Mouse (Mus musculus) cerebellum, adult (tissue): Measurements from ENCODE around the gene Gpt2.

Experiments
- ATAC-seq: cut with Nextera tagmentation; 2 replicates; pipeline ENCODE4 v1.9.2; 2017; ENCODE audit warnings: mild to moderate bottlenecking, moderate library complexity, mixed read lengths; ENCODE audit not compliant: insufficient number of reproducible peaks, low FRiP score, low TSS enrichment

The Gpt2 gene

DNA sequence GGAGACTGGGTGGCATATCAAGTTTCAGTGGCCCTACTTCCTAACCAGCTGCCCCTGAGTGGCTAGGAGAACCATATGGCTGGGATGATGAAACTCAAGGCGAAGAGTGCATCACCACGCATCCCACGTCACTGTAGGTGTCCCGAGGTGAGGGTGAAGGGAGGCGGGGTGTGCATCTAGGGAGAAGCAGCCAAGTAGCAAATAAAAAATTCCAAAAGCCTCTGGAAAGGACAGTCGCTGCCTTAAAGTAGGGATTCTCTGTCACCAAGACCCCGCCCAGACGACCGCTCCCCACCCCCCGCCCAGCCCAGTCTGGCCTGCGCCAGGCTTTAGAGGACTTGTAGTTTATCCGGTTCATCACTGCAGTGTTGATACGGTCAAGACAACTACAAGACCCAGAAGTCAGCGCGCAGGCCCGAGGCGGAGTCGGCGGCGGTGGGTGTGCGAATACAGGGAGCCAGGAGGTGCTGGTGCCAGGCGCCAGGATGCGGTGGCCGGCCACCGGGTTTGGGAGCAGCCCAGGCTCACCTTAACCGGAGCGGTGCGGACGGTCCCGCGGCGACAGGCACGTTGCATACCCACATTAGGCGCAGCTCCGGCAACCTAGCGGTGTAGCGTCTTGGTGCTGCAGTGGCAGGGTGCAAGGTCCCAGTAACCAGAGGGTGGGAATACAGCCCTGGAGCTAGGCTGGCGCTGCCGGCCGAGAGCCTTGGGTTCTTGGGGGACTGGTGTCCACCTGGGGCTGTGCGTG lies at the start of gene Gpt2:
Gene Gpt2, plus strand, starts transcription at position 452 of the 751 bp plus-strand sequence.
- peak; percentile 99 for ATAC-seq

DNA sequence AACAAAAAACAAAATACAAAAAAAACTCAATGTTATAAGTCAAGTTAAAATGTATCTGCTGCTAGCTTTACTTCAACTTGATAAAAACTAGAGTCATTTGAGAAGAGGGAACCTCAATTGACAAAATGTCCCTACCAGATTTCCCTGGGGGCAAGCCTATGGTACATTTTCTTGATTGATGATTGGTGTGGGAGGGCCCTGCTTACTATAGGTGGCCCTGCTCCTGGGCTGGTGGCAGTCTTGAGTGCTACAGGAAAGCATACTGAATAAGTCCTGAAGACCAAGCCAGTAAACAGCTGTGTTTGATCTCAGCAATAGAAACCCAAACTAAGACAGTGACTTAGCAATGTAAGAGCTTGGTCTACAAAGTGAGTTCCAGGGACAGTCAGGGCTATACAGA lies 48.3 kb upstream of the Gpt2 start:
- no peak for ATAC-seq

DNA sequence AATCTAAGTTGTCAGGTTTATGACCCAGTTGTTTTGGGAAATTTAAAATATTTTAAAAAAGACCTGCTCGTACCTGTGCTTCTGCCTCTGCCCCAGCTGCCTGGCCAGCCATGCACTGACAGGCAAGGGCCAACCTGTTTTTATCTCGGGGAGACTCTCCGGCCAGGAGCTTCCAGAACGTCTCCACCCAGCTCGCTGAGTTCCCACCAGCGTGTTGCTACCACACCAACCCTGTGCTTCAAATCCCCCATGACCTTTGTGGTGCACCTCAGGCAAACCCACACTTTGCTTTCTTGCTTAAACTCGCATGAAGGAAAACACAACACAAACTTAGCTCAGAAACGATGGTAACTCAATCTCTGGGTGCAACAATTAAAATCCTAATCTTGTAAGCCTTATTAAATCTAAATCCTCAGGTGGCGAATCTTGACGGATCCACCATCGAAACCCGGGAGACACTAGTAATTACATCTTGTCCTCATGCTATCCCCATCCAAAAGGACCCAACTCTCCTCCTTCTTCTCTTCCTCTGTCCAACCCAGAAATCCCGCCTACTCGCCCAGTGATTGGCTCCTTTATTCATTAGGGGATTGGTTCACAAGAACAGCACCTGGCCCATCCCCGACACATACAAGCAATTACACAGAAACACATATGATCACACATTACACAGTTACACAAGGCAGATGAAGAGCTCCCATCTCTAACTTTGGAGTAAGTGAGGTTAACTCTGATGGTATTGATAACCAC lies 46.3 kb upstream of the Gpt2 start:
- no peak for ATAC-seq

- ATAC-seq, result no peak
Observed at GRCm38 (mm10) chr8:85450335-85450734, 42.0 kb upstream of the Gpt2 start.

- no peak for ATAC-seq
Observed at GRCm38 (mm10) chr8:85452328-85452727, 40.0 kb upstream of the Gpt2 start.

DNA sequence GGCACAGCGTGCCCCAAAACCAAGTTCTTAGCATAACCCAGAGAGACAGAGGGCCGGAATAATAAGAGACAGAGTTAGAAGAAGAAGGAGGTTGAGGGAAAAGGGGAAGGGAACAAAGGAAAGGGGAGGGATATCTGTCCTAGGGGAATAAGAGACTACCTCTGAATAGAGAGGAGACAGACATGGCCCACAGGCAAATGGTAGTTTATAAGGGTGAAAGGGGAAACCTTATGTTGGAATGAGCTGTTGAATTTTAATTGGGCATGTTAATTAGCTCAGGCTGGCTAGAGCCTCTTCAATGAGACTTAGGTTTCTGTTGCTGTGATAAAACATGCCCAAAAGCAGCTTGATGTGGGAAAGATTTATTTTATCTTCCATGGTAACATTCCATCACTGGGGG lies 39.1 kb upstream of the Gpt2 start:
- ATAC-seq, result no peak

DNA sequence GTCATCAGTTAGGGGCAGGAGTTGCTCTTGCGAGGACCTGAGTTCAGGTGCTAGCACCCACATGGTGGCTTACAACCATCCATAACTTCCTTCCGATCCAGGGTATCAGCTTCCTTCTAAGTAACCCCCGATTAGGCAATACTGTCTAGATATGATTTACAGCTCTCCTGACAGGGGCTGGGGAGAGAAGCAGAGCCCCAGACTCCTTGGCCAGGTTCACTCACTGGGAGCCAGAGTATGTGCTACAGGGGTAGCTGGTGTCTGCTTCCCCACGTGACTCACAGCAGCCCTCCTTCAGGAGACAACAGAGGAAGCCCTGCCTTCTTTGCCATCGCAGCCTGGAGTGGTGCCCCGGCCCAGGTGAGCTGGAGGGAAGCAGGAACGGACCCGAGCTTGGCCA lies 37.6 kb upstream of the Gpt2 start:
- no peak for ATAC-seq

- no peak; the same call in 1 of the 2 replicates for ATAC-seq
Observed at GRCm38 (mm10) chr8:85456536-85456935, 35.8 kb upstream of the Gpt2 start.

DNA sequence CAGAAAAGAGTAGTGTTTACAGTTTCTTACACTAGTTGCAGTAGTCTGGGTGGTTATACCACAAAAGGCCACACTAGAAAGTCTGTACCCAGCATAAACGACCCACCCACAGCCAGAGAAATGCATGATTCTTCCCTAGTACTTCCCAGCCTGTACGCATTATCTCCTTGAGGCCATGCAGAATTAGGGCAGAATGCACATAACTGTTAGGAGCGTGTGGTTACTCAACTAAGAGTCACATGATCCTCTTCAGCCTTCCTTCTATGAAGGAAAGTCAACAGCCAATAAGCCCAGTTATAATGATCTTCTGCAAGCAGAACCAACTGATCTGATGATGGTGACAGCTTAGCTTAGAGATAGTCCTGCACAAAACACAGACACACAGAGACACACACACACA lies 32.8 kb upstream of the Gpt2 start:
- ATAC-seq, result no peak

DNA sequence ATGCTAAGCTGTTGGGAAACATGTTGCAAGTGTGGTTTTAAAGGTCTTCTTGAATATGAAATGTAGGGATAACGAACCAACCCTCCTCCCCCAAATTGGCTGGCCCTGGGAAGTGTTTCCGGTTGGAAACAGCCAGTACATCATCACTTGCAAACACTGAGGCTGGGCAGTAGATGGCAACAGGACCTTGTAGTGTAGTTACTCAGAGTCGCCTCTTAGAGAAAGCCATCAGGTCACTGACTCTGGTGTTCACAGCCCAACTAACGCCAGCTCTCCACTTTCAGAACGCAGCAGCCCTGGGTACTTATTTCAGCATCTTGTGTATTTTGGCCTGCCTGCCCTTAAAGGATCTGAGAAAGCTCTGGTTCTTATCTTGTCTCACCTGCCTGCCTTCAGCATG lies 31.6 kb upstream of the Gpt2 start:
- no peak for ATAC-seq

DNA sequence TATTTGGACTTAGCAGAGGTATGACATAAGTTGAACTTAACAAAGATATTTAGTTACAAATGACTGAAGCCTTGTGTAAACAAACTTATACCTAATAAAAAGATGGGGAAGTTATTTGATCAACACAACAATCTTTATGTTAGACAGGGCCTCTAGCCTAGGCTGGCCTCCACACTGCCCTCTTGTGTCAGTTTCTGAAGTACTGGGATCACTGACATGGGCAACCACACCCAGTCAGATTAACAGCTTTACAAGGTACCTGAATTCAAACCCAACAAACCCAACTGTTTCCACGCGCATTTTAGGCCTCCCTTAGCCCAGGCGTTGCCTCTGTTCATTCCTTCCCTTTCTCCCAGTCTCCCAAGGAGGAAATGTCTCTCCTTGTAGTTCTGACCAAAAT lies 31.0 kb upstream of the Gpt2 start:
- ATAC-seq, result no peak

DNA sequence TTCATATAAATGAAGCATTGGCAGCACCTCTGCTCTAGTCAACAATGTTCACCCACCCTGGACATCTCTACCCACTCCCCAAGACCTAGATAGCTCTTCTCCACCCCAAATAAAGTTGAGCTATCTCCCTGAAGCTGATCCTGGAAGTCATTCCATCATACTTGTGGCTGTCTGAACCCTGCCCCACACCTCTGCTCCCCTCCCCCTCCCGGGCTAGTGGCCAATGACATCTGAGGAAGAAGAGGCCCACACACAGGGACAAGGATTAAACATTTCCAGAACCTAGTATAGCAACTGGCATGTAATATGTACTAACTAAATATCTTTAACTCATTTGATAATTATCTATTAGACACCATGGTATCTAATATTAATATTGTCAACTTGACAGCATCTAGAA lies 29.9 kb upstream of the Gpt2 start:
- ATAC-seq, result no peak

DNA sequence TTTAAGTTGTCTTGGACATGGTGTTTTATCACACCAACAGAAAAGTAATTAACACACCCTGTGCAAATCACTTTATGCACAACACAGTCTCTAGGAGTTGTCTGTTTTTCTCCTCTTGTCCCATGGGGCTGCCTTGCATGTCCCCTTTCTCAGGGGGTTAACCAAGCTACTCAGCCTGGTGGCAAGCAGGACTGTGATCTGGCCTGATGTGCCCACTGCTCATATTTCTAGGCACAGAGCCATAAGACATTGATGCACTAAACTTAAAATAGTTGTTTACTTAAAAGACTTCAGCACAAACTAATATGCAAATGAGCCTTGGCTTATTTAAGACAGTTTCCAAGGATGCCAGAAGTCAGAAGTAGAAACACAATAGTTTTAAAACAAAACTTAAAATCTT lies 28.1 kb upstream of the Gpt2 start:
- ATAC-seq, result no peak

DNA sequence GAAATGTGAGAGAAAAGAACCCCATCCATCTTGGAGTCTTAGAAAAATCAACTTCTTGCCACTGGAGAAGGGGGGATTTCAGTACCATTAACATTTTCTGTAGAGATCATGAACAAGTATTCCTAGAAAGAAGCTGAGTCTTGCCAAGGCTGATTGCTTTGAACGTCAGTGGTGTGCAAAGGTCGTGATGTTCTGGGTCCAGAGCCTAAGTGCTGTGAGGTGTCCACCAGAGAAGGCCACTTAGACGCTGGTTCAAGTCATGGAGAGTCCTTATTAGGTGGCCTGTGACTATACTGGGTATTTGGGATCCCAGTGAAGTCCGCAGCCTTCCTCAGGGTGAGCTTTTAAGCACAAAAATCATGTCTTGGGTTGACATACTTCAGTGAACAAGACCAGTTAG lies 26.3 kb upstream of the Gpt2 start:
- no peak for ATAC-seq

- no peak for ATAC-seq
Observed at GRCm38 (mm10) chr8:85470753-85471152, 21.6 kb upstream of the Gpt2 start.

- ATAC-seq, result no peak
Observed at GRCm38 (mm10) chr8:85472800-85473199, 19.6 kb upstream of the Gpt2 start.

DNA sequence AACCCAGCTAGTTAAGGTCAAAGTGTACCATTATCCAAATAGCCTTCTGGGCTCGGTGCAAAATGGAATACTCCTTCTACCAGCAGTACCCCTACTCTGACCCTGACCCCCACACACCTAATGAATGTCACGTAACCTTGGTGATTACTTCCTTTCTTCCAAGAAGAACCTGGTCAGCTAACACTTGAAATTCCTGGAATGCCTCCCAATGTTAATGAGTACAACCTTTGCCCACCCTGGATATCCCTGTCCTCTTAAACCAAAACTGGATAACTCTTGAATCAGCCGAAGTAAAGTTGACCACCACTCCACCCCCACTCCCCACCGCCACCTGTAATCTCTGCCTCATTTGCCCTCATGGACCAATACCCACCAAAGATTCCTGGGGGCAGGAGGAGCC lies 19.1 kb upstream of the Gpt2 start:
- no peak for ATAC-seq

- ATAC-seq, result no peak
Observed at GRCm38 (mm10) chr8:85474924-85475323, 17.5 kb upstream of the Gpt2 start.

- no peak for ATAC-seq
Observed at GRCm38 (mm10) chr8:85476970-85477545, 15.3 kb upstream of the Gpt2 start.

- no peak for ATAC-seq
Observed at GRCm38 (mm10) chr8:85478397-85478796, 14.0 kb upstream of the Gpt2 start.

GRCm38 (mm10) chr8:85479710-85480109 lies 12.7 kb upstream of the Gpt2 start:
- no peak for ATAC-seq

- no peak for ATAC-seq
Observed at GRCm38 (mm10) chr8:85481900-85482299, 10.5 kb upstream of the Gpt2 start.
